Mouse (Mus musculus) limb, embryonic 10.5 days (tissue): Measurements from ENCODE around the gene Igsf9. TPM values are rescaled to one million over a fixed set of nuclear protein-coding genes. Genes with fewer than 3 reads are reported as not detected.

ENCODE experiments used
- DNase-seq: peaks from one replicate; pipeline ENCODE4 v3.0.0-alpha.2; 2017; ENCODE audit warnings: low spot score
- H3K27ac ChIP-seq: fragments of 300-500 bp; sonication (generic); 2 replicates; pipeline ENCODE4 v1.5.1; 2016; ENCODE audit warnings: mild to moderate bottlenecking
- H3K27me3 ChIP-seq: fragments of 300-500 bp; sonication (generic); 2 replicates; pipeline ENCODE4 v1.6.1; 2016; ENCODE audit warnings: low read depth, mild to moderate bottlenecking; ENCODE audit not compliant: poor library complexity, severe bottlenecking
- H3K36me3 ChIP-seq: fragments of 300-500 bp; sonication (generic); 2 replicates; pipeline ENCODE4 v1.6.1; 2016; ENCODE audit warnings: mild to moderate bottlenecking, moderate library complexity
- H3K4me1 ChIP-seq: fragments of 300-500 bp; sonication (generic); 2 replicates; pipeline ENCODE4 v1.6.1; 2016
- H3K4me3 ChIP-seq: fragments of 300-500 bp; sonication (generic); 2 replicates; pipeline ENCODE4 v1.5.1; 2016; ENCODE audit warnings: mild to moderate bottlenecking, moderate library complexity
- H3K9me3 ChIP-seq: fragments of 300-500 bp; sonication (generic); replicated peaks from 2 replicates; pipeline ENCODE4 v1.6.1; 2016; ENCODE audit warnings: mild to moderate bottlenecking
- WGBS: fragments of 180-500 bp; shearing (Covaris S2); methylation state at CpG from one replicate; pipeline ENCODE4 v1.1.7; 2016; 5-methylcytosine and 5-hydroxymethylcytosine counted together
- polyA plus RNA-seq: library from polyadenylated mRNA; unstranded; fragments of >200 nt; fragmentation: Nextera tagmentation; extraction: Ambion mirVana; gene quantifications from 2 replicates; pipeline ENCODE4 v1.2.1, GENCODE M21; 2016

The Igsf9 gene
- polyA plus RNA-seq, 1 experiment from 2014 or later: 85.8 TPM

DNA sequence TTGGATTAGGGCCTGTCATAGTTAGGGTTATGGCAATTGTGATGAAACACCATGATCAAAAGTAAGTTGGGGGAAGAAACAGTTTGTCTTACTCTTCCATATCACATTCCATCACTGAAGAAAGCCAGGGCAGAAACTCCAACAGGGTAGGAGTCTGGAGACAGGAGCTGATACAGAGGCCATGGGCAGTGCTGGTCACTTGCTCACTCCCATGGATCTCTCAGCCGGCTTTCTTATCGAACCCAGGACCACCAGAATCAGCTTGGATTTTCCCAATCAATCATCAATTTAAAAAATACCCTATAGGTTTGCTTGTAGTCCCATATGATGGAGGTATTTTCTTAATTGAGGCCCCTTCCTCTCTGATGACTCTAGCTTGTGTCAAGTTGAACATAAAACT lies 27.8 kb upstream of the Igsf9 start:
- Histone ChIP-seq H3K4me3 (no peak overlapping the region), H3K9me3 (no peaks in the 10 kb centered on the region), H3K27me3 (no peaks in the 10 kb centered on the region), H3K27ac (no peak overlapping the region), H3K36me3 (no peaks in the 10 kb centered on the region), H3K4me1 (peaks cover 12% of the 10 kb centered on the region)
- no peak for DNase-seq
- WGBS: 89% methylated on average over 2 of the region's 2 CpGs

DNA sequence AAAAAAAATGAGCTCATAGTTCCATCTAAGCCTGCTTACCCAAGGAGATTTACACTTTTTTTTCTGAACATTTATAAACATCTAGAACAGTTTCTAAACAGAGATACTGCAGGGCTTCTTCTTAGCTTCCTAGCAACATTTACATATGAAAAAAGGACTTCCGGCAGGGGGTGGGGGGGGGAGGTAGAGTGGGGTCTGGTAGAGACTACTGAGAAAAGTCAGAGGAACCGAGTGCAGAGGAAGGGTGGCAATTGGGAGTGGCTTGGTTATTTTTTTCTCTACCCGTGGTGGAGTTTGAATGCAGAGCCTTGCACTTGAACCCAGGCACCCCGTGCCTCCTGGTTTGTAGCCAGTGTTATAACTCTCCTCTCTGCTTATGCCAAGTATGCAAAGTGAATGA lies 26.2 kb upstream of the Igsf9 start:
- H3K4me3 ChIP-seq: no peak overlapping the region
- 29% methylated on average over 4 of the region's 4 CpGs for WGBS
- no peak overlapping the region for H3K27ac ChIP-seq
- H3K4me1 ChIP-seq: peaks cover 12% of the 10 kb centered on the region
- DNase-seq: no peak
- H3K36me3 ChIP-seq: no peaks in the 10 kb centered on the region
- no peaks in the 10 kb centered on the region for H3K27me3 ChIP-seq
- H3K9me3 ChIP-seq: no peaks in the 10 kb centered on the region

DNA sequence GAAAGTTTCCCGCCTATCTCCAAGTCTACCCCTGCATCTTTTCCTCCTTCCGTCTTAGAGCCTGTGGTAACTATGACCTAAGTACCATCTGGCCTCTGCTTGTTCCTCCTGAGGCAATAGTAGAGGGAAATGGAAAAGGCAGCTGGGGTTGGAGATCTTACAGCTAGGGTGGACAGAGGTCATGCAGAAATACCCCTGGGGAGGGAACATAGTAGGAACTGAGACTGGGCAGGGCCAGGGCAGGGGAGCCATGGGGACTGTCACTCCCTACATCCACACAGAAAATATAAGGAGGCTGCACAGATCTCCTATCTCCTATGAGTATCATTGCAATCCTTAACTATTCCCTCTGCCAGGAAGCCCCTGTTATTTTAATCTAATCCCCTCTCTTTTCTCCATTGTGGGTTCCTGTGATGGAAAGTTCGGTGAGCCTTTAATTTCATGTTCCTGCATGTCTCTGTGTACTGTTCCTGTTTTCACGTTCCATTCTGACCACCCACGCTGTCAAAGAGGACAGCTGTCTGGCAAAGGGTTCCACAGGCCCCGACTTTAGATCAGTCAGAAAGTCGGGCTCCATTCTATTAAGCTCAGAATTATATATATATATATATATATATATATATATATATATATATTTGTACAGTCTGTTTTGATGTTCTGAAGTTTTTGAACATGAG lies 25.4 kb upstream of the Igsf9 start:
- Histone ChIP-seq H3K27ac (no peak overlapping the region), H3K36me3 (no peaks in the 10 kb centered on the region), H3K27me3 (no peaks in the 10 kb centered on the region), H3K9me3 (no peaks in the 10 kb centered on the region), H3K4me1 (peaks cover 6% of the 10 kb centered on the region), H3K4me3 (no peak overlapping the region)
- DNase-seq: no peak
- WGBS: 74% methylated on average over 7 of the region's 7 CpGs

DNA sequence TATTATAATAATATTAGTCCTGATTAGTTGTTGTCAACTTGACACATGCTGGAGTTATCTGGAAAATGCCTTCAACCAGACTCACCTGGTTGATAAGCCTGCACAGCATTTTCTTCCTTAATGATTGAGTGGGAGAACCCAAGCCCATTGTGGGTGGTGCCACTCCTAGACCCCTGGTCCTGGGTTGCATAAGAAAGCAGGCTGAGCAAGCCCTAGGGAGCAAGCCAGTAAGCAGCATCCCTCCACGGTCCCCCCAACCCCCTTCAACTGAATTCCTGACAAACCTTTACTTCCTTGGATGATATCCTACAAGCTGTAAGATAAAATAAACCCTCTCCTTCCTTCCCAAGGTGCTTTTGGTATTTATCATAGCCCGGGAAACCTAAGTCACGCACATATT lies 24.4 kb upstream of the Igsf9 start:
- H3K36me3 ChIP-seq: no peaks in the 10 kb centered on the region
- DNase-seq: no peak
- 0 out of 2 replicates have a peak, but pooled peaks cover 3% of the 10 kb centered on the region for H3K4me1 ChIP-seq
- WGBS: 93% methylated on average over 3 of the region's 3 CpGs
- no peaks in the 10 kb centered on the region for H3K27me3 ChIP-seq
- no peak overlapping the region for H3K4me3 ChIP-seq
- H3K9me3 ChIP-seq: no peaks in the 10 kb centered on the region
- no peak overlapping the region for H3K27ac ChIP-seq

DNA sequence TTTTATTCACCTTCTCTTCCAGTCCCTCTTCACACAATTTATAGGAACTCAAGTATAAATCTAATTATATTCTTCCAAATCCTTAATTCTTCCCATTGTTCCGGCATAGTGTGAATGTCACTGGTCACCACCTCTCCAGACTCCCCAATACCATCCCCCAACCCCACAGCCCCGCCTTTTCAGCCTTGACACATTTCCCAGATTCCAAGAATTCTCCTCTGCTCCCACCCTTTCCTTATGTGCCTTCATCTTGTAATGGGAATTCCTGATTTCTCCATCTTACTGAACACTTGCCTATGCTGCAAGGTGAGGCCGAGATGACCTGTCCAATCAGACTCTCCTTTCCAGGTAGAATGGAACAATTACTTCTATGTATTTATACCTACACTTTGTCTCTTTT lies 23.5 kb upstream of the Igsf9 start:
- Histone ChIP-seq H3K4me1 (0 out of 2 replicates have a peak, but pooled peaks cover 3% of the 10 kb centered on the region), H3K4me3 (no peak overlapping the region), H3K36me3 (no peaks in the 10 kb centered on the region), H3K9me3 (no peaks in the 10 kb centered on the region), H3K27me3 (no peaks in the 10 kb centered on the region), H3K27ac (no peak overlapping the region)
- DNase-seq: no peak
- 85% methylated on average over 3 of the region's 3 CpGs for WGBS

DNA sequence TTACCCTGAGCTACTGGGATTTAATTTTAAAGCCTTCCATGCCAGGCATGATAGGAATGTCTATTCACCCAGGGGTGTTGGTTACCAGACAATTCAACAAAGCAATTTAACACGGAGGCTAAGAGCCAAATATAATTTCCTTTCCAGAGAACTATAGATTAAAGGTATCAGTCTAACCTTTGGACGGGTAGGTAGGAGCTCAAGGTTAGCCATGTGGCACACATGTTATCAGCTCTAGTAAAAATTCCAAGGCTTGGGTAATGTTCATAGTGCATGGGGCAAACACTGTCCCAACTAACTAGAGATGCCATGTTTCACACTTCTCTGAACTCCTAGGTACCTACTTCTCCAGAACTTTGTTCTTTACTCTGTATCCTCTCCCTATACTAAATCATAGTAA lies 20.0 kb upstream of the Igsf9 start:
- DNase-seq: no peak
- H3K9me3 ChIP-seq: no peaks in the 10 kb centered on the region
- WGBS: 83% methylated on average over 2 of the region's 2 CpGs
- no peaks in the 10 kb centered on the region for H3K27me3 ChIP-seq
- no peaks in the 10 kb centered on the region for H3K4me1 ChIP-seq
- no peak overlapping the region for H3K27ac ChIP-seq
- no peak overlapping the region for H3K4me3 ChIP-seq
- H3K36me3 ChIP-seq: no peaks in the 10 kb centered on the region

DNA sequence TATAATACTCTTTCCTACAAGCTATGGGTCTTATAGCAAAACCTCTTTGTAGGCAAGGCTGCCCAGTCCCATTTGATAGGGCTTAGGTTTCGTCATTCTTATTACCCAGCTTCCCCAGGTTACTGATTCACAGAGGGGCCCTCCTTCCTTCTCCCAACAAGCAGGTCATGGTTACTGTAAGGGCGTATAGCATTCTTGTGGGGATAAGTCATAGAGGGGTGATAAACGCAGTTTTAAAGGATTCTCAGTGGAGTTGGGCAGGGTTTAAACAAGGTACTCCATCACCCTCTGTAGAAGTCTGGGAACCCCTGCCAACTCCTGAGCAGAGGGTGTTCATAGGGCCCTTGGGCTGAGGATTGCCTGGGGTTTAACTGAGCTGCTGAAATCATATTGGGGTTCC lies 19.1 kb upstream of the Igsf9 start:
- Histone ChIP-seq H3K4me1 (no peaks in the 10 kb centered on the region), H3K27me3 (no peaks in the 10 kb centered on the region), H3K27ac (no peak overlapping the region), H3K36me3 (no peaks in the 10 kb centered on the region), H3K9me3 (no peaks in the 10 kb centered on the region), H3K4me3 (no peak overlapping the region)
- no peak for DNase-seq
- WGBS: 89% methylated on average over 3 of the region's 3 CpGs

DNA sequence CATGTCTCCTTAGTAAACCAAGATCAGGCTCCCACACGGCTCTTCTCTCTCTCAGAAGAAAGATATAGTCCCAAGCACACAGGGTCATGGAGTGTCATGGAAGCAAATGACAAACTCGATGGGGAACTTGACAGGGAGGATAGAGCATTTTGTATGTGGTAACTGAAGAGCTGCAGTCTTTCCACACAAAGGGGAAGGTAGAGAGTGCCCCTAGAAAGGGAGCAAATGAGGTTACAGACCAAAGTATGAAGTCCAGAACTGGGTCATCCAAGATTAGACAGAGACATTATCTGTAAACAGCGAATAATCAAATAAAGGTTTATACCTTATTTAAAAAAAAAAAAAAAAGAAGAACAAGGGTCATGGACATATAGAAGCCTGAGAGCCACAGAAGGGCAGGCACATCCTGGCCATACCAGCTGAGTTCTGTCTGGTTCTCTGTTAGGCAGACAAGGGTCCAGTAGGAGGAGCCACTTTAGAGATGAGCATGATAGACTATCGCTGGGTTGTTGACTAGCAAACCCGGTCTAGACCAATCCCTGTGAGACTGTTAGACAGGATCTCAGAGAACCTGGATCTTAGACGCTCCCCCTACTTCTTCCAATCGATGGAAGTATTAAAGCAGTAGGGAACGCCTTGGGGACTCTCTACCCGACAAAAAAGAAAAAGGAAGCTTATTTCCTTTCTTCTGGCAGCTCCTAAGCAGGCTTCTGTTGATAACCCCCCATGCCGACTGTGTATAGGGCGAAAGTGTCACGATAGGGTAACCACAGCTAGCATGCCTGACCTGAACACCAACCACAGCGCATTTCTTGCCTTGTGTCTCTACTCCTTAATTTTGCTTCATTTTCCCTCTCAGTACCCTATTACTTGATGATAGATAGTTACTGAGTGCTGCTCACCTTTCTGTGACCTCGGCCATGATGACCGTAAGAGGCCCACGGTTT lies 17.9 kb upstream of the Igsf9 start:
- Histone ChIP-seq H3K9me3 (no peaks in the 10 kb centered on the region), H3K4me1 (no peaks in the 10 kb centered on the region), H3K4me3 (no peak overlapping the region), H3K27me3 (no peaks in the 10 kb centered on the region), H3K27ac (no peak overlapping the region), H3K36me3 (no peaks in the 10 kb centered on the region)
- WGBS: 78% methylated on average over 16 of the region's 16 CpGs
- no peak for DNase-seq

DNA sequence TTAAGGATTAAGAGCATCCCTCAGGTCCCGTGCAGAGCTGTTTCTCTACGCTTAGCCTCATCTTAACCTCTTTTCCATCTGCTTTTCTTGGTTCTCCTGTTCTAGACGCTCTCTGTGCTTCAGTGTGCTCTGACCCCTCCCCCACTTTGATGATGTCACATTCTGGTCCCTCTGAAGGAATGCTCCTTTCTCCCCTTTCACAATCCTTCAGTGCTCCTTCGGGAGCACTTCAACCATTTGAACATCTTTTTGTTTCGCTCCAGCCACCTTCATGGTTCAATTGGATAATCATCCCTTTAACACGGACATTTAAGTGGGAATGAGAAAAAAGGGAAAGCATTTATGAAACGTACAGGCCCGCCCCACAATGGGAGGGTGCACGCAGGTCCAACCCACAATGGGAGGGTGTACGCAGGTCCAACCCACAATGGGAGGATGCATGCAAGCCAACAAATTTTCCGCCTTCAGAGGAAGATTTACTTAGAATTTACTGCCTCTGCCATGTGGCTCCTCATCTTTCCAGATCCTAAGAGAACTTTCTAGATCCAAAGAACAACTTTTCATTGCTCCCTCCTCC lies 13.2 kb upstream of the Igsf9 start:
- no peaks in the 10 kb centered on the region for H3K9me3 ChIP-seq
- no peaks in the 10 kb centered on the region for H3K27me3 ChIP-seq
- no peak for DNase-seq
- no peaks in the 10 kb centered on the region for H3K36me3 ChIP-seq
- no peak overlapping the region for H3K4me3 ChIP-seq
- H3K27ac ChIP-seq: no peak overlapping the region
- no peaks in the 10 kb centered on the region for H3K4me1 ChIP-seq
- 87% methylated on average over 11 of the region's 11 CpGs for WGBS

DNA sequence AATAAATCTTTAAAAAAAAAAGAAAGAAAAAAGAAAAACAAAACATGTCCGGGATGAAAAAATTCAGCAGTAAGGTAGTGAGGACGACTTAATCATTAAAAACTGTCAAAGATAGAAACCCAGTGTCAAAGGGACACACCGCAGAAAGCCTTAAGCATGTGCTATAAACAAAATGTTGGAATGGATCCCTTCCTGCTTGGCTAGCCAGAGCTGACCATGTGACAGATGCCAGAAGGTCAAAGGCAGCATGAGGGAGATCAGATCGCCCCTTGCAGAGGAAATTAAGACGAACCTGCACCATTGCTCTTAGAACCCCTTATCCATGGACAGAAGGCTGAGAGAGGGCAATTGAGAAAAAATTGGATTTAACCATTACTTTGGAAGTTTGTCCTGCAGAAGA lies 12.2 kb upstream of the Igsf9 start:
- H3K27ac ChIP-seq: no peak overlapping the region
- WGBS: 79% methylated on average over 5 of the region's 5 CpGs

DNA sequence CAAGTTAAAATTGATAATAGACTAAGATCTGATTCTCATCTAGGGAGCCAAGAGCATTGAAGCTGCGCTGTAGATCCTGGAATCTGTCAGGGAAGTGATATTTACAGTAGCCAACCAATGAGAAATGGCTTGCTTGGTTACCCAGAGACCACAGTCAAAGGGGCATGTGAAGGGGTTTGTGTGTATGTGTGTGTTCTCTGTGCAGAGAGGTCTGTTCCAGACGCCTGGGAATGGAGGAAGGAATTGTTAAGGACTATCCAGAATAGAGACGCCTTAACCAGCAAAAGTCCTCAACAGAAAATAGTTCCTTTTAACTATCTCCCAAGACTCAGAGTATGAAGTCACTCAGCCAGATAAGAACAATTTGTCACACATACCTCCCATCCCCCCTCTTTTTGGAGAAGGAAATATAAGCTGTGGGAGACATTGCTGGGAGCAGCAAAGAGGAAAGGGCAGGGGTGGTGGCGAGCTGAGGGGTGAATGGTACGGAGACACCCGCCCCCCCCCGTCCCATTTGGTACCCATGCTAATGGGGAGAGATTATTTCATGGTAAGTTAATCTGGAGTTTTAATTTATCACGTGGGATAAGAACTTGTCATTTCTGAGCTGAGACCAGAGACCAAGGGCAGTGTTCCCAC lies 11.7 kb upstream of the Igsf9 start:
- no peak for DNase-seq
- no peak overlapping the region for H3K27ac ChIP-seq
- H3K4me1 ChIP-seq: no peaks in the 10 kb centered on the region
- no peaks in the 10 kb centered on the region for H3K27me3 ChIP-seq
- no peaks in the 10 kb centered on the region for H3K36me3 ChIP-seq
- 74% methylated on average over 8 of the region's 8 CpGs for WGBS
- H3K9me3 ChIP-seq: no peaks in the 10 kb centered on the region
- no peak overlapping the region for H3K4me3 ChIP-seq

More for the DNA sequence above, 12.2 kb upstream of the Igsf9 start:
- Histone ChIP-seq H3K4me1 (no peaks in the 10 kb centered on the region), H3K27me3 (no peaks in the 10 kb centered on the region), H3K4me3 (no peak overlapping the region), H3K9me3 (no peaks in the 10 kb centered on the region), H3K36me3 (no peaks in the 10 kb centered on the region)
- no peak for DNase-seq

DNA sequence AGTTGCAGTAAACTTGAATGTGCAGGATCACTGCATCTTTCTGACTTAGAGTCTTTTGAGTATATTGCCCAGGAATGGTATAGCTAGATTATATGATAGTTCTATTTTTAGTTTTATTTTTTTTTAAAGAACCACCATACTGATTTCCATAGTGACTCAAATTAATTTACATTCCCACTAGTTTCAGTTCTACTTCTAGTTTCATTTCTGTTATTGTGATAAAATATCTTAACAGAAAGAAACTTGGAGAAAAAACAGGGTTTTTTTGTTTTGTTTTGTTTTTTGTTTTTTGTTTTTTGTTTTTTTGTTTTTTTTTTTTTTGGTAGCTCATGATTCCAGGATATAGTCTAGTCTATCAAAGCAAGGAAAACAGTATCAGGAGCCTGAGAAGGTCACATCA lies 8.7 kb upstream of the Igsf9 start:
- no peaks in the 10 kb centered on the region for H3K9me3 ChIP-seq
- H3K27ac ChIP-seq: no peak overlapping the region
- H3K36me3 ChIP-seq: no peaks in the 10 kb centered on the region
- no peaks in the 10 kb centered on the region for H3K27me3 ChIP-seq
- H3K4me3 ChIP-seq: no peak overlapping the region
- DNase-seq: no peak
- no peaks in the 10 kb centered on the region for H3K4me1 ChIP-seq

DNA sequence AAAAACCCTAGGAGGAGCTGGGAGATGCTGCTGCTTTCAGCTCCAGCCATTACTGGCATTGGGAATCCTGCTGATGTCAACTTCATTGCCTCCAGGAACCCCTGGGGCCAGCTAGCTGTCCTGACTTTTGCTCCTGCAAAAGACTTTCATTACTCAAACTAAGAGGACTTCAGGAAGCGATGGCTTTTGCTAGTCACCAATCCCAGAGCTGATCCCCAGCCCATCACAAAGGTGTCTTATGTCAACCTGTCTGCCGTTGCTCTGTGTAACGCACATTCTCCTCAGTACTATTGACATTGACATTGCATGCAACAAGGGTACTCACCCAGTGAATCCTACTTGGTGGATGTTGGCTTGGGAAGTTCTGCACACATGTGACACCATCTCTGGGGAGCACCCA lies 7.4 kb upstream of the Igsf9 start:
- H3K27ac ChIP-seq: no peak overlapping the region
- no peak overlapping the region for H3K4me3 ChIP-seq
- no peak for DNase-seq
- no peaks in the 10 kb centered on the region for H3K9me3 ChIP-seq
- no peaks in the 10 kb centered on the region for H3K36me3 ChIP-seq
- H3K4me1 ChIP-seq: no peaks in the 10 kb centered on the region
- WGBS: 84% methylated on average over 3 of the region's 3 CpGs
- no peaks in the 10 kb centered on the region for H3K27me3 ChIP-seq
